Mouse (Mus musculus): ENCODE results near the gene Zfp952. TPM values are rescaled to one million over a fixed set of nuclear protein-coding genes. Genes with fewer than 3 reads are reported as not detected.

Gene Zfp952
- 10.4 and 13.8 TPM in 2 replicates for polyA plus RNA-seq (2016; fragmentation: Nextera tagmentation; extraction: Ambion mirVana)

- Histone ChIP-seq H3K27ac (peak within 1 kb of the TSS; percentile 79), H3K4me3 (peak within 1 kb of the TSS; percentile 80), H3K27me3 (ENCODE audit: low read depth, poor library complexity, severe bottlenecking) (no peaks in the 10 kb centered on the region), H3K36me3 (peaks cover 29% of the 10 kb centered on the region), H3K4me1 (peaks cover 9% of the 10 kb centered on the region), H3K9me3 (replicated peaks) (no peaks in the 10 kb centered on the region)
- DNase-seq (ENCODE audit: low spot score), result peak; percentile 79
- 2% methylated on average over 21 of the region's 21 CpGs for WGBS
Observed at GRCm38 (mm10) chr17:32992699-32993474, at the start of gene Zfp952. Gene Zfp952 (plus strand): TSS chr17:32993129.

GRCm38 (mm10) chr17:32943661-32944060 lies 49.3 kb upstream of the Zfp952 start:
- no peaks in the 10 kb centered on the region for H3K36me3 ChIP-seq
- no peak overlapping the region for H3K27ac ChIP-seq
- no peak for DNase-seq (ENCODE audit: low spot score)
- no peak overlapping the region for H3K4me3 ChIP-seq
- no peaks in the 10 kb centered on the region for H3K9me3 ChIP-seq (replicated peaks)
- 93% methylated on average over 3 of the region's 3 CpGs for WGBS
- H3K4me1 ChIP-seq, result peaks cover 9% of the 10 kb centered on the region
- H3K27me3 ChIP-seq (ENCODE audit: low read depth, poor library complexity, severe bottlenecking), result no peaks in the 10 kb centered on the region

GRCm38 (mm10) chr17:32944402-32945035 lies 48.4 kb upstream of the Zfp952 start:
- H3K36me3 ChIP-seq, result no peaks in the 10 kb centered on the region
- H3K27me3 ChIP-seq (ENCODE audit: low read depth, poor library complexity, severe bottlenecking), result no peaks in the 10 kb centered on the region
- H3K9me3 ChIP-seq (replicated peaks), result no peaks in the 10 kb centered on the region
- H3K4me3 ChIP-seq, result no peak overlapping the region
- no peak overlapping the region for H3K27ac ChIP-seq
- WGBS, result 74% methylated on average over 3 of the region's 3 CpGs
- H3K4me1 ChIP-seq, result peaks cover 9% of the 10 kb centered on the region
- no peak for DNase-seq (ENCODE audit: low spot score)

GRCm38 (mm10) chr17:32946716-32947115 lies 46.2 kb upstream of the Zfp952 start:
- peaks cover 9% of the 10 kb centered on the region for H3K4me1 ChIP-seq
- WGBS, result 69% methylated on average over 9 of the region's 9 CpGs
- peak overlapping the region; percentile 46 for H3K4me3 ChIP-seq
- no peaks in the 10 kb centered on the region for H3K36me3 ChIP-seq
- no peaks in the 10 kb centered on the region for H3K9me3 ChIP-seq (replicated peaks)
- no peaks in the 10 kb centered on the region for H3K27me3 ChIP-seq (ENCODE audit: low read depth, poor library complexity, severe bottlenecking)
- peak overlapping the region; percentile 70; the same call in 1 of the 2 replicates for H3K27ac ChIP-seq
- DNase-seq (ENCODE audit: low spot score), result peak; percentile 26

GRCm38 (mm10) chr17:32947215-32947914 lies 45.6 kb upstream of the Zfp952 start, which contains the start of gene Cyp4f13:
Gene Cyp4f13 (minus strand): TSS chr17:32947402.
- DNase-seq (ENCODE audit: low spot score), result peak; percentile 61
- Histone ChIP-seq H3K4me1 (peaks cover 9% of the 10 kb centered on the region), H3K4me3 (peak within 1 kb of the TSS; percentile 46), H3K27me3 (ENCODE audit: low read depth, poor library complexity, severe bottlenecking) (no peaks in the 10 kb centered on the region), H3K36me3 (no peaks in the 10 kb centered on the region), H3K27ac (peak within 1 kb of the TSS; percentile 70; the same call in 1 of the 2 replicates), H3K9me3 (replicated peaks) (no peaks in the 10 kb centered on the region)
- WGBS, result 41% methylated on average over 12 of the region's 12 CpGs

- H3K36me3 ChIP-seq, result no peaks in the 10 kb centered on the region
- peaks cover 9% of the 10 kb centered on the region for H3K4me1 ChIP-seq
- no peak overlapping the region for H3K27ac ChIP-seq
- 87% methylated on average over 3 of the region's 3 CpGs for WGBS
- H3K27me3 ChIP-seq (ENCODE audit: low read depth, poor library complexity, severe bottlenecking), result no peaks in the 10 kb centered on the region
- no peaks in the 10 kb centered on the region for H3K9me3 ChIP-seq (replicated peaks)
- H3K4me3 ChIP-seq, result no peak overlapping the region
- DNase-seq (ENCODE audit: low spot score), result peak; percentile 3
Observed at GRCm38 (mm10) chr17:32950136-32950535, 42.8 kb upstream of the Zfp952 start.

GRCm38 (mm10) chr17:32951006-32951405 lies 41.9 kb upstream of the Zfp952 start:
- Histone ChIP-seq H3K4me1 (peaks cover 9% of the 10 kb centered on the region), H3K27ac (no peak overlapping the region), H3K36me3 (no peaks in the 10 kb centered on the region), H3K9me3 (replicated peaks) (no peaks in the 10 kb centered on the region), H3K27me3 (ENCODE audit: low read depth, poor library complexity, severe bottlenecking) (no peaks in the 10 kb centered on the region), H3K4me3 (no peak overlapping the region)
- peak; percentile 18 for DNase-seq (ENCODE audit: low spot score)
- 80% methylated on average over 11 of the region's 11 CpGs for whole genome bisulfite sequencing

GRCm38 (mm10) chr17:32951441-32951840 lies 41.5 kb upstream of the Zfp952 start:
- no peak overlapping the region for H3K27ac ChIP-seq
- H3K36me3 ChIP-seq, result no peaks in the 10 kb centered on the region
- peaks cover 9% of the 10 kb centered on the region for H3K4me1 ChIP-seq
- peak; percentile 67 for DNase-seq (ENCODE audit: low spot score)
- H3K9me3 ChIP-seq (replicated peaks), result no peaks in the 10 kb centered on the region
- no peak overlapping the region for H3K4me3 ChIP-seq
- WGBS, result 31% methylated on average over 16 of the region's 16 CpGs
- H3K27me3 ChIP-seq (ENCODE audit: low read depth, poor library complexity, severe bottlenecking), result no peaks in the 10 kb centered on the region

GRCm38 (mm10) chr17:32965253-32965622 lies 27.7 kb upstream of the Zfp952 start:
- Histone ChIP-seq H3K27ac (peak overlapping the region; percentile 86), H3K4me3 (peak overlapping the region; percentile 81), H3K27me3 (ENCODE audit: low read depth, poor library complexity, severe bottlenecking) (no peaks in the 10 kb centered on the region), H3K4me1 (peaks cover 16% of the 10 kb centered on the region), H3K9me3 (replicated peaks) (no peaks in the 10 kb centered on the region), H3K36me3 (no peaks in the 10 kb centered on the region)
- DNase-seq (ENCODE audit: low spot score), result no peak
- 0% methylated on average over 14 of the region's 14 CpGs for WGBS

GRCm38 (mm10) chr17:32965623-32966290 lies 27.2 kb upstream of the Zfp952 start, which contains the start of gene Zfp472:
Gene Zfp472 (plus strand): TSS chr17:32965814.
- DNase-seq (ENCODE audit: low spot score), result peak; percentile 91
- peaks cover 16% of the 10 kb centered on the region for H3K4me1 ChIP-seq
- under 1% methylated on average over 33 of the region's 33 CpGs for WGBS
- no peaks in the 10 kb centered on the region for H3K9me3 ChIP-seq (replicated peaks)
- H3K27me3 ChIP-seq (ENCODE audit: low read depth, poor library complexity, severe bottlenecking), result no peaks in the 10 kb centered on the region
- peak within 1 kb of the TSS; percentile 81 for H3K4me3 ChIP-seq
- H3K27ac ChIP-seq, result peak within 1 kb of the TSS; percentile 86
- no peaks in the 10 kb centered on the region for H3K36me3 ChIP-seq

- WGBS, result 85% methylated on average over 4 of the region's 4 CpGs
Observed at GRCm38 (mm10) chr17:32981361-32981760, 11.6 kb upstream of the Zfp952 start.

GRCm38 (mm10) chr17:32986301-32986700 lies 6.6 kb upstream of the Zfp952 start:
- no peaks in the 10 kb centered on the region for H3K9me3 ChIP-seq (replicated peaks)
- H3K36me3 ChIP-seq, result peaks cover 16% of the 10 kb centered on the region
- H3K27ac ChIP-seq, result no peak overlapping the region
- H3K4me3 ChIP-seq, result no peak overlapping the region
- H3K4me1 ChIP-seq, result no peaks in the 10 kb centered on the region
- no peak for DNase-seq (ENCODE audit: low spot score)
- no peaks in the 10 kb centered on the region for H3K27me3 ChIP-seq (ENCODE audit: low read depth, poor library complexity, severe bottlenecking)
- whole genome bisulfite sequencing, result 76% methylated on average over 4 of the region's 4 CpGs

More at GRCm38 (mm10) chr17:32981361-32981760, 11.6 kb upstream of the Zfp952 start:
- Histone ChIP-seq H3K9me3 (replicated peaks) (no peaks in the 10 kb centered on the region), H3K36me3 (peaks cover 64% of the 10 kb centered on the region), H3K4me3 (no peak overlapping the region), H3K27me3 (ENCODE audit: low read depth, poor library complexity, severe bottlenecking) (no peaks in the 10 kb centered on the region), H3K27ac (no peak overlapping the region), H3K4me1 (no peaks in the 10 kb centered on the region)
- DNase-seq (ENCODE audit: low spot score), result no peak
